ENCODE assay signal across 23 mouse cellular contexts in genomic region chr4:22528516-22528915, GRCm38 (mm10). TPM values are rescaled to one million over a fixed set of nuclear protein-coding genes. Genes with fewer than 3 reads are reported as not detected.
DNase-seq lines count a peak whose midpoint lies in the region; ATAC-seq and TF ChIP-seq lines count a peak whose summit lies in the region.
"Had no signal": no experiment of that assay in that cellular context is flagged by ENCODE, and none has a peak within 500 bp of the region (broad histone marks: within the 10 kb centered on the region; RNA-seq: fewer than 3 reads in every experiment).

No protein-coding gene starts in this region.

- TF ChIP-seq CTCF in forebrain, postnatal 0 days (IDR thresholded peaks at IDR 0.05; ENCODE audit: low read depth): no peak
- no peak for TF ChIP-seq CTCF in brain, embryonic 14.5 days (IDR thresholded peaks at IDR 0.05; ENCODE audit: borderline replicate concordance, extremely low read depth, insufficient read depth, insufficient read length)

- no peak for TF ChIP-seq POLR2A in brain, embryonic 14.5 days (IDR thresholded peaks at IDR 0.05; ENCODE audit: borderline replicate concordance, extremely low read depth, insufficient read depth, insufficient read length, poor library complexity, severe bottlenecking)

- no peak overlapping the region for H3K4me2 ChIP-seq in forebrain, embryonic 13.5 days
- H3K4me2 ChIP-seq in forebrain, postnatal 0 days (ENCODE audit: low read depth): no peak overlapping the region
- H3K4me2 ChIP-seq in heart, embryonic 11.5 days: no peak overlapping the region
- H3K4me2 ChIP-seq: embryonic facial prominence, embryonic 12.5 days; forebrain, embryonic 12.5 days had no signal

- no peaks in the 10 kb centered on the region for H3K27me3 ChIP-seq in forebrain, embryonic 13.5 days
- H3K27me3 ChIP-seq in forebrain, postnatal 0 days (ENCODE audit: insufficient read depth, low read length): no peaks in the 10 kb centered on the region
- H3K27me3 ChIP-seq in heart, embryonic 11.5 days (ENCODE audit: control insufficient read depth, insufficient read depth, low read length): no peaks in the 10 kb centered on the region
- H3K27me3 ChIP-seq: CH12.LX; embryonic facial prominence, embryonic 12.5 days; forebrain, embryonic 12.5 days; Patski had no signal

- no peak overlapping the region for H3K9ac ChIP-seq in forebrain, embryonic 13.5 days
- H3K9ac ChIP-seq in forebrain, postnatal 0 days: no peak overlapping the region
- no peak overlapping the region for H3K9ac ChIP-seq in heart, embryonic 11.5 days (ENCODE audit: low read depth, low read length)
- H3K9ac ChIP-seq: embryonic facial prominence, embryonic 12.5 days; forebrain, embryonic 12.5 days had no signal

- no peaks in the 10 kb centered on the region for H3K9me3 ChIP-seq in forebrain, embryonic 13.5 days (replicated peaks)
- H3K9me3 ChIP-seq in forebrain, postnatal 0 days (ENCODE audit: low read length): no peaks in the 10 kb centered on the region
- no peaks in the 10 kb centered on the region for H3K9me3 ChIP-seq in heart, embryonic 11.5 days (replicated peaks; ENCODE audit: control insufficient read depth, low read length)
- H3K9me3 ChIP-seq: embryonic facial prominence, embryonic 10.5 days; embryonic facial prominence, embryonic 12.5 days; forebrain, embryonic 12.5 days; G1E had no signal

- 36% methylated on average over 1 of the region's 1 CpGs for WGBS in forebrain, embryonic 13.5 days
- WGBS in forebrain, postnatal 0 days: 57% methylated on average over 1 of the region's 1 CpGs
- WGBS in heart, embryonic 11.5 days (ENCODE audit: insufficient replicate concordance): 60% methylated on average over 1 of the region's 1 CpGs

- no peak overlapping the region for H3K4me3 ChIP-seq in forebrain, embryonic 13.5 days
- no peak overlapping the region for H3K4me3 ChIP-seq in forebrain, postnatal 0 days (ENCODE audit: low read depth, low read length)
- H3K4me3 ChIP-seq in heart, embryonic 11.5 days (ENCODE audit: low read depth, low read length): no peak overlapping the region
- H3K4me3 ChIP-seq: embryonic facial prominence, embryonic 10.5 days; embryonic facial prominence, embryonic 12.5 days; forebrain, embryonic 12.5 days had no signal

- H3K4me1 ChIP-seq in forebrain, embryonic 13.5 days: no peaks in the 10 kb centered on the region
- no peaks in the 10 kb centered on the region for H3K4me1 ChIP-seq in forebrain, postnatal 0 days (ENCODE audit: insufficient read depth)
- no peaks in the 10 kb centered on the region for H3K4me1 ChIP-seq in heart, embryonic 11.5 days (ENCODE audit: control insufficient read depth, insufficient read depth, low read length)
- H3K4me1 ChIP-seq: embryonic facial prominence, embryonic 10.5 days; embryonic facial prominence, embryonic 12.5 days; forebrain, embryonic 12.5 days had no signal

- peak; percentile 51; the same call in 1 of the 2 replicates for ATAC-seq in forebrain, embryonic 13.5 days
- no peak for ATAC-seq in forebrain, postnatal 0 days
- ATAC-seq in heart, embryonic 11.5 days (replicated peaks; ENCODE audit: insufficient number of reproducible peaks, low FRiP score, low TSS enrichment): no peak
- ATAC-seq: activated CD4-positive, CD25-positive, alpha-beta regulatory T cell, adult 4 months; CD4-positive, CD25-positive, alpha-beta regulatory T cell, adult 4 months; forebrain, embryonic 16.5 days; Patski had no signal

- no peak for DNase-seq in forebrain, postnatal 0 days
- peak; percentile 66 for DNase-seq in heart, adult 11 months
- peak; percentile 43 for DNase-seq in brain, embryonic 14.5 days (ENCODE audit: low read depth)
- DNase-seq: adrenal gland, adult 8-10 months; adrenal gland, postnatal 14 days; adrenal gland, postnatal 36 days; B cell, adult 2 months; cerebellum, adult 11 months; cerebellum, adult 18-20 months; cerebellum, adult 8-10 months; cerebellum, adult 9-11 months; cerebellum, postnatal 14 days had no signal

- no peak overlapping the region for H3K27ac ChIP-seq in forebrain, embryonic 13.5 days
- H3K27ac ChIP-seq in forebrain, postnatal 0 days (ENCODE audit: low read depth, low read length): no peak overlapping the region
- H3K27ac ChIP-seq in heart, embryonic 11.5 days (ENCODE audit: low read depth, low read length): no peak overlapping the region
- H3K27ac ChIP-seq: embryonic facial prominence, embryonic 10.5 days; embryonic facial prominence, embryonic 12.5 days; forebrain, embryonic 12.5 days had no signal

- no peaks in the 10 kb centered on the region for H3K36me3 ChIP-seq in forebrain, embryonic 13.5 days (ENCODE audit: poor library complexity, severe bottlenecking)
- H3K36me3 ChIP-seq in forebrain, postnatal 0 days (ENCODE audit: insufficient read depth): no peaks in the 10 kb centered on the region
- no peaks in the 10 kb centered on the region for H3K36me3 ChIP-seq in heart, embryonic 11.5 days (ENCODE audit: control insufficient read depth, insufficient read depth, low read length)
- H3K36me3 ChIP-seq: embryonic facial prominence, embryonic 10.5 days; embryonic facial prominence, embryonic 12.5 days; forebrain, embryonic 12.5 days; G1E had no signal

RNA-seq across cellular contexts. Expression of gene Pou3f2, which starts 40.4 kb away (rescaled TPM):
- 38.3 and 44.0 TPM in 2 replicates for polyA plus RNA-seq in forebrain, embryonic 13.5 days (2015; fragmentation: Nextera tagmentation; extraction: Ambion mirVana)
- total RNA-seq in forebrain, postnatal 0 days (2014; rRNA removed): 35.2 and 35.6 TPM in 2 replicates
- polyA plus RNA-seq in forebrain, postnatal 0 days (2015; fragmentation: Nextera tagmentation; extraction: Ambion mirVana): 11.4 and 13.7 TPM in 2 replicates
- 0.04 and 0.09 TPM in 2 replicates for polyA plus RNA-seq in heart, embryonic 11.5 days (2014; fragmentation: Nextera tagmentation; extraction: Ambion mirVana)
- polyA plus RNA-seq in brain, embryonic 14.5 days (2012; rRNA removed): 38.3 and 46.4 TPM in 2 replicates
- total RNA-seq: CH12.LX had no signal
- polyA plus RNA-seq: G1E, Patski had no signal

Comparison
In these comparisons a context has a peak if more than half of its experiments do, and no peak if none do; other contexts are left out.
1. RNA of gene Pou3f2, which starts 40.4 kb away (polyA plus RNA-seq): 38.3 to 46.4 TPM in brain, embryonic 14.5 days, 38.3 to 44.0 TPM in forebrain, embryonic 13.5 days and 11.4 to 13.7 TPM in forebrain, postnatal 0 days; 0.04 to 0.09 TPM in heart, embryonic 11.5 days; every median in the first group is over 10 times any median in the second.